Mouse (Mus musculus): ENCODE measurements around the gene Slc16a6. TPM values are rescaled to one million over a fixed set of nuclear protein-coding genes. Genes with fewer than 3 reads are reported as not detected.

Slc16a6 gene
- polyA plus RNA-seq, 1 experiment from 2014 or later: 4.4 TPM

DNA sequence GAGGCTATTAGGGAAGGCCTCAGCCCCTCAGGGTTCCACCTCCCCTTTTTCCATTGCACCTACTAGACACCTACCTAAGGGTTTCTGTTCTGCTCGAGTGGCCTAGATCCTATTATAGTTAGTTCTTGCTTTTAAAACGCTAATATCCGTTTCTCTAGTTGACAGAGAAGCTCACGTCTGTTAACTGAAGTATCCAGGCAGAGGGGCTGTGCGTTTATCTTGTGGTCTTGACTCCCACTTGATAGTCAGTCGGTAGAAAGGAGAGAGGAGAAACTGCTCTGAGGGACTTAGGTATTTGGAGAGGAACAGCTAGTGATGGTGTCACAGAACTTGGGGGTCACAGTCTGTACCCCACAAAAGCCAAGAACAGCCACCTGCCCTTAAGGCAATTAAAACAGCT lies 3.3 kb upstream of the Slc16a6 start:
- no peaks in the 10 kb centered on the region for H3K9me3 ChIP-seq (ENCODE audit: control insufficient read depth, low read depth, low read length)
- no peak for ATAC-seq (ENCODE audit: insufficient number of reproducible peaks, insufficient read depth, low FRiP score, low read depth)
- no peak overlapping the region for H3K27ac ChIP-seq (ENCODE audit: low read length)
- no peaks in the 10 kb centered on the region for H3K27me3 ChIP-seq (ENCODE audit: control insufficient read depth, insufficient read depth, low read length)
- H3K4me3 ChIP-seq (ENCODE audit: low read depth, low read length): no peak overlapping the region
- H3K9ac ChIP-seq (replicated peaks; ENCODE audit: low read depth, low read length): no peak overlapping the region
- H3K4me1 ChIP-seq (ENCODE audit: control insufficient read depth, insufficient read depth, low read length): 0 out of 2 replicates have a peak, but pooled peaks cover under 1% of the 10 kb centered on the region
- WGBS: 50% methylated on average over 6 of the region's 6 CpGs
- no peaks in the 10 kb centered on the region for H3K36me3 ChIP-seq (ENCODE audit: control insufficient read depth, insufficient read depth, low read length)
- H3K4me2 ChIP-seq (replicated peaks; ENCODE audit: low read depth, low read length): no peak overlapping the region

DNA sequence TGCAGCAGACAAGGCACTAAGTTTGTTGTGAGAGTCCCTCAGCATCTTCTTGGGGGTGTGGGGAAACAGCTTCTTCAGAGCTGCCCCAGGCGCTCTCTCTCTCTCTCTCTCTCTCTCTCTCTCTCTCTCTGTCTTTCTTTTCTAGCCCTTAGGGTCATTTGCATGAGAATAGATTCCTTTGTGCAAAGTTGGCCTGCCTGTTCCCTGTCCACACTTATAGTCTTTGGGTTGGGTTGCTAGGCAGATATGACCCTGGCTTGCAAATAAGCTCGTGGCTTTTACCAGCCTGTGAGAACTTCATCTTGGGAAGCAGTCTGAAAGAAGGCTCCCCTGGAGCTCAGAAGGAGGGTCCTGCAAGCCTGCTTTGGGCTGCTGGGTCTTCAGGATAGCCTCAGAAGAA lies 2.8 kb upstream of the Slc16a6 start:
- no peaks in the 10 kb centered on the region for H3K9me3 ChIP-seq (ENCODE audit: control insufficient read depth, low read depth, low read length)
- WGBS: 62% methylated on average over 2 of the region's 2 CpGs
- 0 out of 2 replicates have a peak, but pooled peaks cover 3% of the 10 kb centered on the region for H3K4me1 ChIP-seq (ENCODE audit: control insufficient read depth, insufficient read depth, low read length)
- no peak overlapping the region for H3K4me3 ChIP-seq (ENCODE audit: low read depth, low read length)
- no peak overlapping the region for H3K9ac ChIP-seq (replicated peaks; ENCODE audit: low read depth, low read length)
- H3K27ac ChIP-seq (ENCODE audit: low read length): no peak overlapping the region
- no peaks in the 10 kb centered on the region for H3K36me3 ChIP-seq (ENCODE audit: control insufficient read depth, insufficient read depth, low read length)
- no peak for ATAC-seq (ENCODE audit: insufficient number of reproducible peaks, insufficient read depth, low FRiP score, low read depth)
- H3K27me3 ChIP-seq (ENCODE audit: control insufficient read depth, insufficient read depth, low read length): no peaks in the 10 kb centered on the region
- no peak overlapping the region for H3K4me2 ChIP-seq (replicated peaks; ENCODE audit: low read depth, low read length)

DNA sequence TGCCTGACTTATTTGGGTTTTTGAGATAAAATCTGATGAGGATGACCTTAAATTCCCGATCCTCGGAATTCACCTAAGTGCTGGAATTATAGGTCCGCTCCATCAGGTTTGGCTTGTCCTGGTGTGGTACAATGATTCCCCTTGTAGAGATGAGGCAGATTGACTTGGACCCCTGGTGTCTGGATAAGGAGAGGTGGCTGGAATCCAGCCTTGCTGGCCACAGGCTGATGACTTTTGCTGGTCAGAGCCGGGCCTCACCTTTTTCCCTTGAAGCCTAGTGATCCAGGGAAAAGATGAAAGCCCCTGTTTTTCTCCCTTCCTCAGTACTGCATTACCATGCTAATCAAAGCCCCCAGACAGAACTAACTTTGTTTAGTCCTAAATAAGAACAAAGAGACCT lies 2.3 kb upstream of the Slc16a6 start:
- ATAC-seq (ENCODE audit: insufficient number of reproducible peaks, insufficient read depth, low FRiP score, low read depth): no peak
- Histone ChIP-seq H3K4me2 (replicated peaks; ENCODE audit: low read depth, low read length) (no peak overlapping the region), H3K27me3 (ENCODE audit: control insufficient read depth, insufficient read depth, low read length) (no peaks in the 10 kb centered on the region), H3K9ac (replicated peaks; ENCODE audit: low read depth, low read length) (no peak overlapping the region), H3K4me3 (ENCODE audit: low read depth, low read length) (no peak overlapping the region), H3K4me1 (ENCODE audit: control insufficient read depth, insufficient read depth, low read length) (0 out of 2 replicates have a peak, but pooled peaks cover 3% of the 10 kb centered on the region), H3K36me3 (ENCODE audit: control insufficient read depth, insufficient read depth, low read length) (no peaks in the 10 kb centered on the region), H3K27ac (ENCODE audit: low read length) (no peak overlapping the region), H3K9me3 (ENCODE audit: control insufficient read depth, low read depth, low read length) (no peaks in the 10 kb centered on the region)
- WGBS: 82% methylated on average over 4 of the region's 4 CpGs

DNA sequence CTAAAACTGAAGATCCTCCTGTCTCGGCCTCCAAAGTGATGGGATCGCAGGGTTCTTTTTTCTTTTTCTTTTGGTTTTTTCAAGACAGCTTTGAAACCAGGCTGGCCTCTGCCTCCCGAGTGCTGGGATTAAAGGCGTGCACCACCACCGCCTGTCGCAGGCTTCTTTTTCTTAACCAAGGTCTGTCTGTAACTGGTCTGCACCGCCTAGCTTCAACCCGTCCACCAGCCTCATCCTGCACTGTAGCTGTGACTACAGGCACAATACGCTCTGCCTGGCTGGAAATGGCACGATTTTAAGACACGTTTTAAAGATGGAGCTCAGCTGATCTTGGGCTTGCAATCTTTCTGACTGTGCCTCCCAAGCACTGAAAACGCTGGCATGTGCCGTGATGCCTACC lies 1.4 kb upstream of the Slc16a6 start:
- 0 out of 2 replicates have a peak, but pooled peaks cover 3% of the 10 kb centered on the region for H3K4me1 ChIP-seq (ENCODE audit: control insufficient read depth, insufficient read depth, low read length)
- H3K4me2 ChIP-seq (replicated peaks; ENCODE audit: low read depth, low read length): no peak overlapping the region
- H3K27me3 ChIP-seq (ENCODE audit: control insufficient read depth, insufficient read depth, low read length): no peaks in the 10 kb centered on the region
- H3K36me3 ChIP-seq (ENCODE audit: control insufficient read depth, insufficient read depth, low read length): no peaks in the 10 kb centered on the region
- ATAC-seq (ENCODE audit: insufficient number of reproducible peaks, insufficient read depth, low FRiP score, low read depth): no peak
- no peaks in the 10 kb centered on the region for H3K9me3 ChIP-seq (ENCODE audit: control insufficient read depth, low read depth, low read length)
- H3K27ac ChIP-seq (ENCODE audit: low read length): no peak overlapping the region
- WGBS: 80% methylated on average over 13 of the region's 13 CpGs
- no peak overlapping the region for H3K9ac ChIP-seq (replicated peaks; ENCODE audit: low read depth, low read length)
- no peak overlapping the region for H3K4me3 ChIP-seq (ENCODE audit: low read depth, low read length)

DNA sequence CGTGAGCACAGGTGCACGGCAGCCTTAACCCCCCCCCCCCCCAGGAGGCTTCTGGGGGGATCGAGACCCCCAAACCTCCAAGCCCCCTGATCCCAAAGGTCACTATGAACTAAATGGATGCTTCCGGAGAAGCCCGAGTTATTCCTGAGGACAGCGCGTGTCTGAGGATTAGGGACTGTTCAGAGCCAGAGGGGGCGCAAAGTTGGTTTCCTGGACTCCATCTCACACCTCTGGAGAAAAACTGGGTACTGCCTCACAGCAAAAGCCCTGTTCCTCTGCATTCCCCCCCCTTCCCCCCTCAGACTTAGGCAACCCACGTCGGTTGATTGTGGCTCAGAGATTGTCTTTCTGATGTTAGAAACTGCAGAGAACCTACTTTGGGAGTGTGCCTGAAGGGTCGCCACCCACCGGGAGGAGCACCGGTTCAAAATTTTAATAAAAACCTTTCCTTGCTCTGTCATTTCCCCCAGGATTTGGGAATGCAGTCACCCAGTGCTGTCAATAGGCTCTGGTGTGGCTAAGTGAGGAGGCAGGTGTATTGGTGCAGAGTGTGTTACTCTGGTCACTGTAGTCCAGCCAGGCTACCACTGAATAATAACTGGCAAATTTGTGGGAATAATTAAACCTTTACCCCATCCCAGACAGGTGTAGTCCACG lies 816 bp upstream of the Slc16a6 start:
- peak; percentile 3; the same call in 1 of the 2 replicates for ATAC-seq (ENCODE audit: insufficient number of reproducible peaks, insufficient read depth, low FRiP score, low read depth)
- WGBS: 10% methylated on average over 14 of the region's 14 CpGs
- H3K4me3 ChIP-seq (ENCODE audit: low read depth, low read length): peak overlapping the region; percentile 80

DNA sequence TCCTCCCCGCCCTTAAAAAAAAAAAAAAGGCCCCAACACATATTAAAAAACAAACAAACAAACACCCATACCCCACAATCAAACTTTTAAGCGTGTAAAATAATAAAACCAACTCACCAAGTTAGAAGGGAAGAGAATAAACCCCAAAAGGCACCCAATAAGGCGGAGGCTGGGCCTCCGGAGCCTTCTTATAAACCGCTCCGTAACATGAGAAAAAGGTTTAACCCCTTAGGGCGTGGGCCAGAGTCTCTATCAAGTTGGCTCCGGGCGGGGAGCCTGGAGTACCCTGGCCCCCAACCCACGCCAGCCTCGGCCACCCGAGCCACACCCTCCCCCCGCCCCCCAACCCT lies 602 bp downstream of the Slc16a6 start:
- Histone ChIP-seq H3K27ac (ENCODE audit: low read length) (peak overlapping the region; percentile 74; the same call in 1 of the 2 replicates), H3K27me3 (ENCODE audit: control insufficient read depth, insufficient read depth, low read length) (no peaks in the 10 kb centered on the region), H3K4me2 (replicated peaks; ENCODE audit: low read depth, low read length) (peak overlapping the region; percentile 94), H3K4me3 (ENCODE audit: low read depth, low read length) (peak overlapping the region; percentile 80), H3K36me3 (ENCODE audit: control insufficient read depth, insufficient read depth, low read length) (no peaks in the 10 kb centered on the region), H3K9me3 (ENCODE audit: control insufficient read depth, low read depth, low read length) (no peaks in the 10 kb centered on the region), H3K4me1 (ENCODE audit: control insufficient read depth, insufficient read depth, low read length) (0 out of 2 replicates have a peak, but pooled peaks cover 3% of the 10 kb centered on the region), H3K9ac (replicated peaks; ENCODE audit: low read depth, low read length) (peak overlapping the region; percentile 71)
- 0% methylated on average over 12 of the region's 13 CpGs for WGBS
- ATAC-seq (ENCODE audit: insufficient number of reproducible peaks, insufficient read depth, low FRiP score, low read depth): peak; percentile 44

More for the DNA sequence above, 816 bp upstream of the Slc16a6 start:
- no peaks in the 10 kb centered on the region for H3K27me3 ChIP-seq (ENCODE audit: control insufficient read depth, insufficient read depth, low read length)
- no peaks in the 10 kb centered on the region for H3K36me3 ChIP-seq (ENCODE audit: control insufficient read depth, insufficient read depth, low read length)
- H3K4me1 ChIP-seq (ENCODE audit: control insufficient read depth, insufficient read depth, low read length): 0 out of 2 replicates have a peak, but pooled peaks cover 3% of the 10 kb centered on the region
- H3K27ac ChIP-seq (ENCODE audit: low read length): no peak overlapping the region; the same call in 1 of the 2 replicates
- H3K4me2 ChIP-seq (replicated peaks; ENCODE audit: low read depth, low read length): peak overlapping the region; percentile 94
- peak overlapping the region; percentile 71 for H3K9ac ChIP-seq (replicated peaks; ENCODE audit: low read depth, low read length)
- no peaks in the 10 kb centered on the region for H3K9me3 ChIP-seq (ENCODE audit: control insufficient read depth, low read depth, low read length)

DNA sequence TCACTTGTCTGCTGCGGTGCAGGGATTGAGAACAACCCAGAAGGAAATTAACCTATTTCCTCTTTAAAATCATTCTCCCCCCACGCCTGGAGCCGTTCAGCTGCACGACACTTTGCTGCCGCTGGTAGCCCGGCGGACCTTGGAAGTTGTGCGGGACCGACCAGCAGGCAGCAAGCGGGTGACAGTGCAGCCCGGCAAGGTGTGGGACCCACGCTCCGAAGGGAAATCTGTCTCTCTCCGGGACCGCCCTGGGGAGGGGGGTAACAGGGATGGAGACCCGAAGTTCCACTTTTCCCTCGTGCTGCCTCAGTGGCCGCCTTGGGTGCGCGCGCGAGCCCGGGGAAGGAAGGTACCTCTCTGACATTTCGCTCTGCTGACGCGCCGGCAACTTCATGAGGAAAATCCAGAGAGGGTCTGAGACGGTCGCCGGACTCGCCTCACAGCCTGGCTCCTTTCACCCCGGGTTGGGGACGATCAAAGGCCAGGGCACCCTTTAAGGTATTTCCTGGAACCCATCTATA lies 1.2 kb downstream of the Slc16a6 start:
- Histone ChIP-seq H3K27me3 (ENCODE audit: control insufficient read depth, insufficient read depth, low read length) (no peaks in the 10 kb centered on the region), H3K4me3 (ENCODE audit: low read depth, low read length) (peak overlapping the region; percentile 80), H3K36me3 (ENCODE audit: control insufficient read depth, insufficient read depth, low read length) (no peaks in the 10 kb centered on the region), H3K4me1 (ENCODE audit: control insufficient read depth, insufficient read depth, low read length) (0 out of 2 replicates have a peak, but pooled peaks cover 3% of the 10 kb centered on the region), H3K9ac (replicated peaks; ENCODE audit: low read depth, low read length) (peak overlapping the region; percentile 71), H3K4me2 (replicated peaks; ENCODE audit: low read depth, low read length) (peak overlapping the region; percentile 94), H3K27ac (ENCODE audit: low read length) (no peak overlapping the region), H3K9me3 (ENCODE audit: control insufficient read depth, low read depth, low read length) (no peaks in the 10 kb centered on the region)
- ATAC-seq (ENCODE audit: insufficient number of reproducible peaks, insufficient read depth, low FRiP score, low read depth): no peak
- under 1% methylated on average over 33 of the region's 33 CpGs for WGBS

DNA sequence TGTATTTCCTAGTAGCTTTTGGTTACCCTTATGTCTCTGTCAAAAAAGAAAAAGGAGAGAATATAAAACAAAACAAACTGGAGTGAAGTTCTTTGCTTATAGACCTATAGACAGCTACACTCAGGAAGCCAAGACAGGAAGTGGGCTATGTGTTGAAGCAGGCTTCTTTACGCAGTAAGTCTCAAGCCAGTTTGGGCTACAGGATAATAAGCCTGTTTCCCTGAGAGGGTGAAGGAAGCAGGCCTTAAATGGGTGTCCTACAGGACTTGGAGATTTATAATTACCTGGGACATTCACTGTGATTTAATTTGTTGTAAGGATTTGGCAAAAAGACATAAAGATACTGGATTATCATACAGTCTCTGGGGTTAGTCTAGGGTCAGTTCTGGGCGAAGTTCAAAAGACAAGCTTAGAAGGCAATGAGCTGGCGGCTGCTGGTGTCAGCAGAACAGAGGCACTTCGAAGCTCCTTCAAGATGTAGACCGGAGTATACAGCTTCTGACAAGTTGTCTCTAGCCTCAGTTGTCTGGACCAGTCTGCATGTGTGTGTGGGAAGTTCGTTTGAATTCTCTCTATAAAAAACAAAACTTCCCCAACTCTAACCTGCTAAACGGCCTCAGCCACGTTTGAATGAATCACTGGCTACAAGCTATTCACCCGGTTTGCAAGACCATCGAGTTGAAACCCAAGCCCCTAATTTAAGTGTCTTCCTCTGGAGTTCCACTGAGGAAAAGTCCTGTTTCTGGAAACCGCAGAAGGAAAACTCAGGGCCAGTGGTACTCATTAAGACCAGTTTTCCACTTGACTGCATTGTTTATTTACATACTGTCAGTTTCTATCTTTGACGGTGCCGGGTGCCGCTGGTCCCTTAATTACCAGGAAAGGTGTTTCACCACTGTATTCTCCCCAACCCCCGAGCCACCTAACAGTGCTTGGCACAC lies 2.2 kb downstream of the Slc16a6 start:
- H3K27me3 ChIP-seq (ENCODE audit: control insufficient read depth, insufficient read depth, low read length): no peaks in the 10 kb centered on the region
- H3K9ac ChIP-seq (replicated peaks; ENCODE audit: low read depth, low read length): no peak overlapping the region; the same call in 1 of the 2 replicates
- H3K9me3 ChIP-seq (ENCODE audit: control insufficient read depth, low read depth, low read length): no peaks in the 10 kb centered on the region
- H3K36me3 ChIP-seq (ENCODE audit: control insufficient read depth, insufficient read depth, low read length): no peaks in the 10 kb centered on the region
- ATAC-seq (ENCODE audit: insufficient number of reproducible peaks, insufficient read depth, low FRiP score, low read depth): no peak
- no peak overlapping the region for H3K4me3 ChIP-seq (ENCODE audit: low read depth, low read length)
- no peak overlapping the region for H3K27ac ChIP-seq (ENCODE audit: low read length)
- 0 out of 2 replicates have a peak, but pooled peaks cover 3% of the 10 kb centered on the region for H3K4me1 ChIP-seq (ENCODE audit: control insufficient read depth, insufficient read depth, low read length)
- 36% methylated on average over 15 of the region's 15 CpGs for WGBS
- peak overlapping the region; percentile 94 for H3K4me2 ChIP-seq (replicated peaks; ENCODE audit: low read depth, low read length)

Data from stomach, embryonic 14.5 days (tissue).